13 mouse cellular contexts compared by ENCODE assay signal in genomic region chr12:52828944-52829736, GRCm38 (mm10).
DNase-seq lines count a peak whose midpoint lies in the region; ATAC-seq lines count a peak whose summit lies in the region.
"Had no signal": no experiment of that assay in that cellular context is flagged by ENCODE, and none has a peak within 500 bp of the region (broad histone marks: within the 10 kb centered on the region; RNA-seq: fewer than 3 reads in every experiment).

No protein-coding gene starts in this region.

- H3K36me3 ChIP-seq in intestine, embryonic 16.5 days (ENCODE audit: control insufficient read depth, insufficient read depth, low read length): no peaks in the 10 kb centered on the region
- H3K36me3 ChIP-seq in intestine, embryonic 15.5 days: no peaks in the 10 kb centered on the region
- H3K36me3 ChIP-seq in embryonic facial prominence, embryonic 15.5 days: no peaks in the 10 kb centered on the region
- H3K36me3 ChIP-seq in splenic B cell, adult 2 months (ENCODE audit: control insufficient read depth, insufficient read depth, low read length, poor library complexity, severe bottlenecking): no peaks in the 10 kb centered on the region
- H3K36me3 ChIP-seq: midbrain, embryonic 10.5 days had no signal

- H3K9ac ChIP-seq in intestine, embryonic 16.5 days (ENCODE audit: low read depth, low read length): no peak overlapping the region
- no peak overlapping the region for H3K9ac ChIP-seq in intestine, embryonic 15.5 days
- H3K9ac ChIP-seq in embryonic facial prominence, embryonic 15.5 days: no peak overlapping the region
- H3K9ac ChIP-seq: hindbrain, embryonic 12.5 days had no signal

- H3K9me3 ChIP-seq in intestine, embryonic 16.5 days (ENCODE audit: control insufficient read depth, low read length): no peaks in the 10 kb centered on the region
- no peaks in the 10 kb centered on the region for H3K9me3 ChIP-seq in intestine, embryonic 15.5 days
- no peaks in the 10 kb centered on the region for H3K9me3 ChIP-seq in embryonic facial prominence, embryonic 15.5 days (replicated peaks)
- H3K9me3 ChIP-seq: hindbrain, embryonic 12.5 days; midbrain, embryonic 10.5 days had no signal

- H3K27me3 ChIP-seq in intestine, embryonic 16.5 days (replicated peaks; ENCODE audit: control insufficient read depth, insufficient read depth, low read length): no peaks in the 10 kb centered on the region
- no peaks in the 10 kb centered on the region for H3K27me3 ChIP-seq in intestine, embryonic 15.5 days (replicated peaks)
- H3K27me3 ChIP-seq in embryonic facial prominence, embryonic 15.5 days: no peaks in the 10 kb centered on the region
- no peaks in the 10 kb centered on the region for H3K27me3 ChIP-seq in splenic B cell, adult 2 months (ENCODE audit: control insufficient read depth, insufficient read depth, low read length, poor library complexity, severe bottlenecking)
- H3K27me3 ChIP-seq: hindbrain, embryonic 12.5 days had no signal

- H3K4me3 ChIP-seq in intestine, embryonic 16.5 days (ENCODE audit: low read length): no peak overlapping the region
- no peak overlapping the region for H3K4me3 ChIP-seq in intestine, embryonic 15.5 days (replicated peaks)
- H3K4me3 ChIP-seq in embryonic facial prominence, embryonic 15.5 days (replicated peaks): no peak overlapping the region
- H3K4me3 ChIP-seq: hindbrain, embryonic 12.5 days; layer of hippocampus, adult 2 months; midbrain, embryonic 10.5 days had no signal

- peak; percentile 17 for DNase-seq in CD4-positive helper T cell, adult 2 months (ENCODE audit: low read depth, low spot score)
- peak; percentile 14 for DNase-seq in splenic B cell, adult 2 months (ENCODE audit: low read depth, low spot score)
- no peak for DNase-seq in neural tube, embryonic 10.5 days (ENCODE audit: extremely low spot score, low spot score)
- no peak for DNase-seq in right cerebral cortex, adult 2 months (ENCODE audit: low spot score in 2 of 2)
- DNase-seq in B cell, adult 2 months: no peak
- DNase-seq: cerebellum, postnatal 10 days; gastrocnemius, postnatal 25 days had no signal

- no peaks in the 10 kb centered on the region for H3K4me1 ChIP-seq in intestine, embryonic 16.5 days (ENCODE audit: control insufficient read depth, insufficient read depth, low read length)
- H3K4me1 ChIP-seq in intestine, embryonic 15.5 days (replicated peaks): no peaks in the 10 kb centered on the region; the same call in 1 of the 2 replicates
- peaks cover 9% of the 10 kb centered on the region; the same call in 1 of the 2 replicates for H3K4me1 ChIP-seq in embryonic facial prominence, embryonic 15.5 days

- ATAC-seq in intestine, embryonic 16.5 days: no peak; the same call in 1 of the 2 replicates
- no peak for ATAC-seq in intestine, embryonic 15.5 days
- ATAC-seq in embryonic facial prominence, embryonic 15.5 days (ENCODE audit: insufficient number of reproducible peaks, low FRiP score, low TSS enrichment, low read depth): 0 out of 2 replicates have a peak, but pooled peaks have one; percentile 34

- 50% methylated on average over 14 of the region's 14 CpGs for WGBS in intestine, embryonic 16.5 days
- WGBS in intestine, embryonic 15.5 days: 56% methylated on average over 14 of the region's 14 CpGs
- WGBS in embryonic facial prominence, embryonic 15.5 days: 40% methylated on average over 14 of the region's 14 CpGs

- peak overlapping the region; percentile 12; the same call in 1 of the 2 replicates for H3K4me2 ChIP-seq in intestine, embryonic 16.5 days (ENCODE audit: low read depth, low read length)
- no peak overlapping the region; the same call in 1 of the 2 replicates for H3K4me2 ChIP-seq in intestine, embryonic 15.5 days (replicated peaks)
- H3K4me2 ChIP-seq in embryonic facial prominence, embryonic 15.5 days (replicated peaks): no peak overlapping the region; the same call in 1 of the 2 replicates
- H3K4me2 ChIP-seq: hindbrain, embryonic 12.5 days had no signal

- H3K27ac ChIP-seq in intestine, embryonic 16.5 days (ENCODE audit: low read length): no peak overlapping the region
- H3K27ac ChIP-seq in intestine, embryonic 15.5 days: no peak overlapping the region
- peak overlapping the region; percentile 68 for H3K27ac ChIP-seq in embryonic facial prominence, embryonic 15.5 days (replicated peaks)
- H3K27ac ChIP-seq: hindbrain, embryonic 12.5 days; layer of hippocampus, adult 2 months; midbrain, embryonic 10.5 days had no signal

Comparison
In these comparisons a context has a peak if more than half of its experiments do, and no peak if none do; other contexts are left out.
1. DNase-seq: peak in CD4-positive helper T cell, adult 2 months (single experiment) and splenic B cell, adult 2 months (single experiment); none in neural tube, embryonic 10.5 days (single experiment), right cerebral cortex, adult 2 months (0 of 2) and B cell, adult 2 months (0 of 2).